Mouse (Mus musculus) MEL (cell line): ENCODE measurements around the gene Tex22.

Experiments
- BHLHE40 ChIP-seq: IDR thresholded peaks from 2 replicates; pipeline ENCODE4 v1.6.1; 2012; ENCODE audit warnings: low read depth, mild to moderate bottlenecking, inconsistent platforms, low read length, improper control_type of control experiment, borderline replicate concordance
- CHD2 ChIP-seq: IDR thresholded peaks from 2 replicates; pipeline ENCODE4 v1.6.1; 2011; ENCODE audit warnings: low read length, improper control_type of control experiment
- CTCF ChIP-seq, 3 experiments: IDR thresholded peaks in 2 of 3; conservative IDR thresholded peaks in 1 of 3; 2 replicates each; pipeline ENCODE4 v1.5.1; 2011 to 2012; ENCODE audit warnings: low read length in 3 of 3, low read depth in 2 of 3, mild to moderate bottlenecking in 2 of 3, improper control_type of control experiment in 1 of 3, inconsistent platforms in 1 of 3, mixed read lengths in 1 of 3, moderate library complexity in 1 of 3; ENCODE audit not compliant: control insufficient read depth in 1 of 3, insufficient read depth in 1 of 3, poor library complexity in 1 of 3, severe bottlenecking in 1 of 3
- JUND ChIP-seq: IDR thresholded peaks from 2 replicates; pipeline ENCODE4 v1.6.1; 2011; ENCODE audit warnings: low read depth, mild to moderate bottlenecking, improper control_type of control experiment, low read length
- MAZ ChIP-seq: IDR thresholded peaks from 2 replicates; pipeline ENCODE4 v1.6.1; 2012; ENCODE audit warnings: low read depth, mild to moderate bottlenecking, inconsistent platforms, low read length, improper control_type of control experiment
- MXI1 ChIP-seq: IDR thresholded peaks from 2 replicates; pipeline ENCODE4 v1.6.1; 2011; ENCODE audit warnings: mild to moderate bottlenecking, low read depth, low read length, improper control_type of control experiment
- POLR2A ChIP-seq, 2 experiments: IDR thresholded peaks; 2 replicates each; pipeline ENCODE4 v1.6.1; 2011 to 2012; ENCODE audit warnings: low read length in 2 of 2, mild to moderate bottlenecking in 2 of 2, control low read depth in 1 of 2, improper control_type of control experiment in 1 of 2, low read depth in 1 of 2, moderate library complexity in 1 of 2; ENCODE audit not compliant: control insufficient read depth in 1 of 2, insufficient read depth in 1 of 2, poor library complexity in 1 of 2
- TCF12 ChIP-seq: IDR thresholded peaks from 2 replicates; pipeline ENCODE4 v1.6.1; 2014; ENCODE audit warnings: low read depth, mild to moderate bottlenecking, inconsistent platforms, low read length, improper control_type of control experiment, moderate library complexity
- UBTF ChIP-seq: IDR thresholded peaks from 2 replicates; pipeline ENCODE4 v1.6.1; 2012; ENCODE audit warnings: low read depth, mild to moderate bottlenecking, inconsistent platforms, low read length, improper control_type of control experiment, moderate library complexity, borderline replicate concordance; ENCODE audit not compliant: insufficient read depth
- ZNF384 ChIP-seq: IDR thresholded peaks from 2 replicates; pipeline ENCODE4 v1.6.1; 2012; ENCODE audit warnings: low read depth, mild to moderate bottlenecking, inconsistent platforms, low read length, improper control_type of control experiment

DNA sequence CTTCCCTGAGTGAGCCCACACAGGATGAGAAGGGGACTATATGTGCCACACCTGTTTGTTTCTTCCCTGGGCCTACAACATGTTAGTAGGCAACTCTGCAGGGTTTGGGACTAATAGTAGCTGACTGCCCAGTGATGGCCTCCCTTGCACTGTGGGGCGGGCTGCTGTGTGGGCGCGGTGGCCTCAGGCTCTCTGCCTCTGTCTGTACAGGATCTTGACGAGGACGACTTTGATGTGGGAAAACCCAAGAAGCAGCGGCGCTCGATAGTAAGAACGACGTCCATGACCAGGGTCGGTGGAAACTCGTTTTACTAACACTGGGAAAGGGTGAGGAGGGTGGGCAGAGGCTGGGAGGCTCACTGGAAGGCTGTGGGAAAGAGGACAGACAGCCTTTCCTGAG lies 23.6 kb upstream of the Tex22 start:
- TF ChIP-seq UBTF (no peak), TCF12 (no peak), POLR2A (IDR thresholded peaks at IDR 0.05; ENCODE audit: control insufficient read depth in 1 of 2, insufficient read depth in 1 of 2, low read depth in 1 of 2, low read length in 2 of 2, poor library complexity in 1 of 2) (no peak), MXI1 (no peak), CTCF (IDR thresholded peaks at IDR 0.05 in 2 of 3, conservative IDR thresholded peaks at IDR 0.05 in 1 of 3; ENCODE audit: control insufficient read depth in 1 of 3, insufficient read depth in 1 of 3, low read depth in 2 of 3, low read length in 3 of 3, poor library complexity in 1 of 3, severe bottlenecking in 1 of 3) (no peak), BHLHE40 (no peak), JUND (no peak), MAZ (no peak), CHD2 (no peak), ZNF384 (no peak)
